Mouse (Mus musculus) frontal cortex, postnatal 25 days (tissue): ENCODE results near the gene Akt1s1.

ENCODE experiments used
- DNase-seq, 2 experiments: peaks; one replicate each; pipeline ENCODE4 v3.0.0; 2022; ENCODE audit warnings: low spot score in 2 of 2

Gene Akt1s1

DNA sequence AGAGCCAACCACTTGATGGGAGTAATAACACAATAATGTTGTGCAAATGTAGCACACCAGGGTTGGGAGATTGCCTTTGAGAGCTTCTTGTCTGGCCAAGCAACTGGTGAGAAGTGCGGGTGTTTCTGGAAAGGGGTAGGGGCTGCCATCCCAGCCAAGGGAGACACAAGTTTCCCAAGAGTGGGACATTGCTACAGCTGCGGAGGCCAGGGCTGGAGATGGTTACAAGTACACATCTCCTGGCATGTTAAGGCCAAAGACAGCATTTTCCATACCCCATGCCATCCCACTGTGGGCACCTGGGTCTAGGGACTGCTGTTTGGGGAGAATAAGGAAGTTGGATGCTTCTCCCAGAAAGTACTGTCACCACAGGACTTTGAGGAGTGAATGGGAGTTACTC lies 4.3 kb downstream of the Akt1s1 start:
- DNase-seq = no peak

DNA sequence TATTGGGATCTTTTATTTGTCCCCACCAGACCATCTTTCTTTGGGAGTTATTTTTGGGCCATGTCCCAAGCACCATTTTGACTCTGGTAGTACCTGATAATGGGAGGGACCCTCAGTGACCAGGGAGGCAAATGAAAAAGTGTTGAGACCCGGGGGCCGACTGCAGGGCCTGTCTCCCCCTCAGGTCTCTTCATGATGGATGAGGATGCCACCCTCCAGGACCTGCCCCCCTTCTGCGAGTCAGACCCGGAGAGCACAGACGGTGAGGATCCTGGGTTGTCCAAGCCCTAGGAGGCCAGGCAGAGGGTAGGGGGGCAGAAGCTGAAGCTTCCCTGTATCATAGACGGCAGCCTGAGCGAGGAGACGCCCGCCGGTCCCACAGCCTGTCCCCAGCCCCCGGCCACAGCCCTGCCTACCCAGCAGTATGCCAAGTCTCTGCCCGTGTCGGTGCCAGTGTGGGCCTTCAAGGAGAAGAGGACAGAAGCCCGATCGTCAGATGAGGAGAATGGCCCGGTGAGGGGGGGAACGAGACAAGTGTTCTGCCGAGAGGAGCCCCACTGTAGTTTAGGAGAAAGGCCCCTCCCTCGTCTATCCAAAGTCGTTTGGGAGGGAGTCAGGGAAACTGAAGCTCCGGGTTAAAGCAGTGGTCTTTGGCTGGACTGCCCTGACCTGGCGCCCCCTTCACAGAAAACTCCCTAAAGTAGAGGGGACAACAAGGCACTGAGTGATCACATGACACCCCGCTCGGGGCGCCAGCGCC lies 5.0 kb downstream of the Akt1s1 start:
- DNase-seq = no peak

DNA sequence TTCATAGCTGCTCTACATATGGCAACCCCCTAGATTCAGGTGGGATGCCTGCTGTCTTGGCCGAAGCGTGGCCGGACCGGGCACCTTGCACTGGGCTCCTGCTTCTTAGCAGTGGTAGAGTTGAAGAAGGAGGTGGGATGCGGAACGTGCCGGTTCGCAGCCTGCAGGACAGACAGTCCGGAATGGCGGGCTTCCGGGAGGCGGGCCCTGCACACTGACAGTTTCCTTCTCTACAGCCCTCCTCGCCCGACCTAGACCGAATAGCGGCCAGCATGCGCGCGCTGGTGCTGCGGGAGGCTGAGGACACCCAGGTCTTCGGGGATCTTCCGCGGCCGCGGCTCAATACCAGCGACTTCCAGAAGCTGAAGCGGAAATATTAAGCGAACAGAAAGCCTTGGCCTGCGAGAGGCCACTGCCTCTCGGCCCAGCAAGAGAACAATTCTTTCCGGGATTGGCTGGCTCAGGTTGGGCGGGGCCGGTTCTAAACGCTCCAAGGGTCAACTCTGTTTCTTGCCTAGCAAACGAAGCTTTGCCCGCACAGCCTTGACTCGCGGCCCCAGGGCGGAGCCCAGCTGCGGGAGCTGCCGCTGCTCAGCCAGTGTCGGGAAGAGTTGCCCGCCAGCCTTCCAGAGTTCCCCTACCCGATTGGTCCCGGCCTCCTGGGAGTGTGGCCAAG lies 5.7 kb downstream of the Akt1s1 start:
- DNase-seq = no peak

DNA sequence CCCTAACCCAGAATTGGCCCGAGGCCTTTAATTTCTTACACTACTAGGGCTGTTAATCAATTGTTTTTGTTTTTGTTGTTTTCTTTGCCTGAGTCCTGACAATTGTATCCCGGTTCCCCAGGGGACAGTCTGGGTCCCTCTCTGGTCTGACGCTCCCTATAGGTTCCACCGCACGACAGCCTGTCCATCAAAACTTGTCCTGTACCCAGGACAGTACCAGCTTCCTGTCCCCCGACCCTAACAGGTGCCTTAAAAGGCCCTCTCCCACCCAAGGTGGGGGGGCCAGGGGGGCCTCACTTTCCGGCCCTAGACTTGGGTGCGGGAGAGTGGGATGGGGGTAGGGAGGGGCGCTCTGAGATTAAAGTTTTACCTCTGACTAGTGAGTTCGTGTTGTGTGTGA lies 6.2 kb downstream of the Akt1s1 start:
- no peak for DNase-seq

DNA sequence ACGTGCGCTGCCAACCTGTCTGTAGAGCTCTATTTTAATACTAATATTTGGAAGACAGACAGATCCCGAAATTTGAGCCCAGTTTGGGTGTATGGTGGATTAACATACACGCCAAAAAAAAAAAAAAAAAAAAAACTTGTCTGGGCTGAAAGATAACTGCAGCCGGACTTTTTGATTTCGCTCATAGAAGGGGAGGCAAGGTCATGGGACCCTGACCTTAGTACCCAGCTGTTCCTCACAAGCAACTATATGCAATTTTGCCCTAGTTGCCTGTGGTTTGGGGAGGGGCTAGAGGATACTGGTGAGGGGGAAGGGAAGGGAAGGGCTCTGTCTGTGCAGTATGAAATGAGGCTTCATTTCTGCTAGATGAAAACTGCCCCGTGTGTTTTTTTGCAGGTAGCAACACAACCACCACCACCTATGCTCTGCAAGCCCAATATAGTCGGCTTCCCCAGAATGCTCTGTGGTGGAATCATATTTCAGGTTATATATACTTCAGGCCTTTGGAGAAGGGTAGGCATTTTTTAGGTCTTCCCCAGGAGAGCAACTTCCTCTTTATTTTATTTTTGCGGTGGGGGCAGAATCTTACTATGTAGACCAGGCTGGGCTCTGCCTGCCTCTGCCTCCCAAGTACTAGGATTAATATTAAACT lies 7.6 kb downstream of the Akt1s1 start:
- DNase-seq = no peak

DNA sequence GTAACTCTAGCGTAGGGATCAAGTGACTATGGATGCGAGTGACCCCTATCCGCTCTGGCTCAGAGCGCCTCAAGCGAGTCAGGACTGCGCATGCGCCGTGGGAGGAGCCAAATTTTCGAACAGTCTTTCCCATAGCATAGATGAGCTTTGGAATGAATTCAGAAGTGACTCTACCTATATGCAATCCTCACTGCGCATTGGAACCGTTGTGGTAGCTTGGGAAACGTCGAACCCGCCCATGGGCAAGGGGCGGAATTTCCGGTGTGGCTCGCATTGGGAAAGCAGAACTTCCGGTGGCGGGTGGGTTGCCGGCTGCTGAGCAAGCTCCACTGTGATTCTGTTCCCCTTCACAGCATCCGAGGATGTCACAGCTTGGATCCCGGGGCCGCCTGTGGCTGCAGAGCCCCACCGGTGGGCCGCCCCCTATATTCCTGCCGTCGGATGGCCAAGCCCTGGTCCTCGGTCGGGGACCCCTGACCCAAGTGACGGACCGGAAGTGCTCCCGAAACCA lies 8.3 kb downstream of the Akt1s1 start, which contains the start of gene Pnkp:
Gene Pnkp, plus strand, starts transcription at position 98 of the 511 bp plus-strand sequence.
- peak; percentile 86 to 87 for DNase-seq

DNA sequence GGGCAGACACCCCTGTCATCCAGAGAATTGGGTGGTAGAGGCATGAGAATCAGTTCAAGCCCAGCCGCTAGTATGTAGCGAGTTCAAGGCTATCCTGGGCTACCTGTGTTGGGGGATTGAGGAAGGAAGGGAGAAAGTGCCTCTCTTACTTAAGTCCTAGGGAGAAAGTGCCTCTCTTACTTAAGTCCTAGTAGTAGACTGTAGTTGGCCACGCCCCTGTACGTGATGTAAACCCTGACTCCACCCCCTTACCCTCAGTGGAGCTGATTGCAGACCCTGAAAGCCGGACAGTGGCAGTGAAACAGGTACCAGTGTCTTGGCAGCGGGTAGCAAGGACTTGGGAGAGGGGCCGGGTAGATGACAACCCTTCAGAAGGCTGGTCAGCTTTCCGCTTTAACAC lies 9.1 kb downstream of the Akt1s1 start:
- DNase-seq = no peak

DNA sequence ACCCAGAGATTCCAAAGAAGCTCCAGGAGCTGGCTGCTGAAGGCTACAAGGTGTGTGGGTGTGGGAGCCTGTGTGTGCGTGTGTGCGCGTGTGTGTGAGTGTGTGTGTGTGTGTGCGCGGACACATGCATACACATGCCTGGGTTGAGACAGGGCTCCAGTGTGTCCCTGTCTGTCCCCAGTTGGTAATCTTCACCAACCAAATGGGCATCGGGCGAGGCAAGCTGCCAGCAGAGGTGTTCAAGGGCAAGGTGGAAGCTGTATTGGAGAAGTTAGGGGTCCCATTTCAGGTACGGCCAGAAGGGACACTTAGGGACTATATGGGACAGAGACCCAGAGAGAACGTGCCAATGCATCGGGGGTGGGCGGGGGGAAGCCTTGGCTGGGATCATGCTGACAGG lies 11.1 kb downstream of the Akt1s1 start:
- no peak for DNase-seq

DNA sequence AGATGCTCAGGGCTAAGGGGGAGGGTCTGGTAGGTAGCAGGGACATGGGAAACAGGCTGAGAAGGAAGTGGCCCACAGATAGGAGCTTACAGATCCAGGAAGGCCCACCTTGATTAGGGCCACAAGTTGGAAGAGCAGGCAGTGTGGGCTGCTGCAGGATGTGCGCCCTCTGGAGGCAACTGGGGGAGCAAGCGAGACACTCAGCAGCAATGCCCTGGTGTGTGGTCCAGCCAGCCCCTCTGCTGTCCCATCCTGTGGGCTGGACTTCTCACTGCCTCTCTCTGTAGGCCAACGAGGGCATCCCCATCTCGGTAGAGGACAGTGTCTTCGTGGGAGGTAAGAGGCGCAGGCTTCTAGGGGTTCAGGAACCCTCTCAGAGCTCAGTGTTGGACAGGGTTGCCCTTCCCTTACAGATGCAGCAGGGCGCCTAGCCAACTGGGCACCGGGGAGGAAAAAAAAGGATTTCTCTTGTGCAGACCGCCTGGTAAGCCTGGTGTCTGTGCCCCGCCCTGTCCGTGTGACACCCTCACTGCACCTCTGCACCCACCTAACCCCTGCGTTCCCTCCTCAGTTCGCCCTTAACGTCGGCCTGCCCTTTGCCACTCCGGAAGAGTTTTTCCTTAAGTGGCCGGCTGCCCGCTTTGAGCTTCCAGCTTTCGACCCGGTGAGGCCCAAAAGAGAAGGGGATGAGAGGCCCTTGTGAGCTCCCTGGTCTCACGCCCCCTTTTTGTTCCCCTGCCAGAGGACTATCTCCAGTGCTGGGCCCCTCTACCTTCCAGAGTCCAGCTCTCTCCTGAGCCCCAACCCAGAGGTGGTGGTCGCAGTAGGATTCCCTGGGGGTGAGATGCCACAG lies 12.0 kb downstream of the Akt1s1 start:
- DNase-seq = no peak

DNA sequence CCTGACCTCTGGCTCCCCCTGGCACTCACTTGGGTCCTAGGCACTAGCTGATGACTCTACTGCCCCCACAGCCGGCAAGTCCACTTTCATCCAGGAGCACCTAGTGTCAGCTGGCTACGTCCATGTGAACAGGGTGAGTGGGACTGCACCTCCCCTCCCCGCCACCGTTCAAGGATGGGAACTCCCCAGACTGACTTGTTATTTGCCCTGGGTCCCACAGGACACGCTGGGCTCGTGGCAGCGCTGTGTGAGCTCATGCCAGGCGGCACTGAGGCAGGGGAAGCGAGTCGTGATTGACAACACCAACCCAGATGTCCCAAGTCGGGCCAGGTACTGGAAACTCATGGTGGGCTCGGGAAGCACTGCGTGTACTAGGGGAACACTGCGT lies 12.6 kb downstream of the Akt1s1 start:
- DNase-seq = no peak

DNA sequence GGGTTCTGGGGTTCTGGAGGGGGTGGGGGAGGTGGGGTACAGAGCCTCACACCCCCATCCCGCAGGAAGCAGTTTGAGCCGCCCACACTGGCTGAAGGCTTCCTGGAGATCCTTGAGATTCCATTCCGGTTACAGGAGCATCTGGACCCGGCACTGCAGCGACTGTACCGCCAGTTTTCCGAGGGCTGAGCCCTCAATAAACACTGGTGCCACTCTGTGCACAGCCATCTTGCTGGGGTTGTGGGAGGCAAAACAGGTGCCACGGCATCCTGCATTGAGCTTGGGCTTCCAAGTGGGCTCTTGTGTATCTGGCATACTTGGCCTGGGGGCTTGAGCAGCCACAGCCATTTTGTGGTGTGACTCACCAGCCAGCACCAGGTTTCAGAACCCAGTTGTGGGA lies 13.6 kb downstream of the Akt1s1 start:
- no peak for DNase-seq

DNA sequence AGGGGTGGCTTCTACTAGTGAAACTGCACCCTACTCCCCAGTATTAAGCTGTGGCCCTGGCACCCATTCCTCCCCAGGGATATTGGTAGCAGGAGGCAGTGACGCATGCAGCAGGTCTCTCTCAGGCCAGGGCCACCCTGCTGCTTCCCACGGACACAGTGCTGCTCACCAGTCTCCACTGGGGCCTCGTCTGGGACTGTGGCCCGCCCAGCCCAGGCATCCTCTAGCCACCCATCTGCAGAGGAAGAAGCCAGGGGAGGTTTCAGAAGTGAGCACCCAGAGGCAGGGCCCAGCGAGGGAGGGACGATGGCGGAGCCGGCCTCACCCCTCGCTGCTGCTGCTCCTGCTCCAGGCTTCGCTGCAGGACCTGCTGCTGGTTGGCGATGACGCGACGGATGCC lies 14.4 kb downstream of the Akt1s1 start:
- DNase-seq = no peak

DNA sequence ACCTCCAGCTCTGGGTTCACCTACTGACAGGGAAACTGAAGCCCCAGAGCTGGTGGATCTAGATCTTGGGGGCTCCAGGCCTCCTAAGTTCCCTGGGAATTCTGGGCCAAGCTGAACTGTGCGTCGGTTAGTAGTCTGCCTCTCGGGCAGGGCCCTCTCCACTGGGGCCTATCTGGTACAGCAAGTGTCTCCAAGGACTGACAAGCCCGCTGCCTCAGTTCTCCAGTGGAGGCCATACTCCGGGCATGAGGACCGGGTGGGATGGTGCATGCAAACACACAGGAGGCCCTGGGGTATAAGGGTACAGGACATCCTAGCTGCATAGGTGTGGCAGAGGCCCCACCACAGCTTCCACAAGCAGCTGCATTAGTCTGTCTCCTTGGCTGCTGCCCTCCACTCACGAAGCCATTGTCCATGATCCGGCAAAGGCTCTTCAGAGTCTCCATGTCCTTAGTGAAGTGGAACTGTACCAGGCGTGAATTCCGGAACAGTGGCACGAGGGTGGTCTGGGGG lies 15.2 kb downstream of the Akt1s1 start:
- no peak for DNase-seq

DNA sequence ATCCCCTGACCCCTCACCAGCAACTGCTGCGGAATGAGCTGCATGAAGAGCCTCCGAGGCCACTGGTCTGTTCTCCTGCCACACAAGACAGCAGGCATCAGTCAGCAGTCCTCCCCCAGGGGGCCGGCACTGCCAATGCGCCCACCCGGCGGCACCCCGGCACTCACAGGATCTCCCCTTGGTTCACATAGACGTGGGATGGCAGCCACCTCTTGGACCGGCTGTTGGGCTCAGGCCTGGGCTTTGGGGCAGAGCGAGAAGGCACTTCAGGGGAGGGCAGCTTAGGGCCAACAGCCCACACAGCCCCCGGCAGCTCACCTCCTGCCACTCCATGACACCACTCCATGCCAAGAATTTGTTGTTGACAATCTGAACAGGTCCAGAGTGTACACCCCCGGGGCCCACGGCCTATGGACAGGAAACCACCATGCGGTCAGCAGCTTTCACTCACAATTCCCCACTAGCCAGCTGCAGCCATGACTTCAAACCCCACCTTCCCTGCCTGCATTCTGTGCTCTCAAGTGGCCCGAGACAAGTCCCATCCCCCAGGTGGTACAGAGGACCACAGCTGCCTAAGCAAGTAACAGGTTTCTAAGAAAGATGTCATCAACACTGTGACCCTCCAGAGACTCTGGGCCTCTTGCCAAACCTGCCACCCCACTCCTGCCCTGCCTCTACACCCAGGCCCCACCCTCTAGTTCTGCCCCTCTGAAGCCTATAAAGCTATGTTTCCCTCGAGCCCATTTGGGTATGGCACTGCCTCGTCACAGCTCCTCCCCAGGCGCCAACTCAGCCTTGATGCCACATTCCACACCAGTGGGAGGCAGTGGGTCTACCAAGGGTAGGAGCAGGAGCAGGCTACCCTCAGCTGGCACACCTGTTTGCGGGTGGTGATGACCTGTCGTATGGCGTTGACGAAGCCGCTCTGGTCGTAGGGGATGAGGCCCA lies 16.1 kb downstream of the Akt1s1 start:
- no peak for DNase-seq

DNA sequence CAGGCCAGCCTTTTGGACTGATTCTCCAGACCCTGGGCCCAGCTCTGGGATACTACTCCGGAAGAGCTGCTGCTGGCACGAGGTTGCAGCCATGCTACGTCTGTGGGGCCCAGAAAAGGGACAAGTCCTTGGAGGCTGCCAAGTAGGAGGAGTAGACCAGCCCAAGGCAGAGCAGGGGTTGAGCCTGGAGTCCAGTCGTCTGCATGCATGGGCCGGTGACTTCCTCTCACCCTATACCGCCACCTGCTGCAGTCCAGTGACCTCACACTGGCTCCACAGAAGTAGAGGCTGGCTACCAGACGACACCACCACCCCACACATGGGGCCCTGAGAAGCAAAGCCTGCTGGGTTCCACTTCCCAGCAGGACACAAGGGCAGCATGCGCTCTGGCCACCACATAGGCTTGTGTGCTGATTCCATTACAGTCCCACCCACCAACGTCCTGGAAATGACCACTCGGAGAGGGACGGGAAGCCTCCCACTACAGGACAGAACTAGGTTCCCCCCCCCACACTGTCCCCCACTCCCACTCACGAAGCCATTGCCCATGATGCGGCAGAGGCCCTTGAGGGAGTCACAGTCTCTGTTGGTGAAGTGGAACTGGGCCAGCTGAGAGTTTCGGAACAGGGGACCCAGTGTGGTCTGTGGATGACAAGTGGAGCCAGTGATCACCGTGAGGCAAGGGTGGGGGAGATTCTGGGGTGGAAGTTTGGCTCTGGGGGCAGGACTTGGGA lies 17.7 kb downstream of the Akt1s1 start:
- no peak for DNase-seq

DNA sequence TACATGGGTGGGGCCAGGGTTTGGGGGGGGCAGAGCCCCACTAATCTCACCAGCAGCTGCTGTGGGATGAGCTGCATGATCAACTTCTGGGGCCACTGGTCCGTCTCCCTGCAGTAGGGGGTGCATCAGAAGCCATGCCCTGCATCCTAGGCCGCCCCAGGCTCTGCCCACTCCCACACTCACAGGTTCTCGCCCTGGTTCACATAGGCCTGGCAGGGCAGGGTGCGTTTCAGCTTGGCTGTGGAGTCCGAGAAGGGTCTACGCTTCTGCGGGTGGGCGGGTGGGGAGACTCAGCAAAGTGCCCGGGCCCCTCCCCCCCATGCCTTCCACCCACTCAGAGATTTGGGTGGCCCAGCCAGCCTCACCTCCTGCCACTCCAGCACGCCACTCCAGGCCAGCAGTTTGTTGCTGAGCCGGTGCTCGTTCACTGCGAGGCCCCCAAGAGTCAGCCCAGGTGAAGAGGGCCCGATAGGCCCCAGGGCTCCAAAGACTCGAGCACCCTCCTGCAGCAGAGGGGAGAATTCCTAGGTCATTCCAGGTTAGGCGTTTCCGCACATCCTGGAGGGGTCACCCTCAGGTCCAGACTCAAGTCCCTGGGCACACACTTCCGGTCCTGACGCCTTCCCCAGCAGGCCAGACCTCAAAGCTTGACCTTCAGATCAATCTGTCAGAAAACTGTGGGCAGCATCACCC lies 18.4 kb downstream of the Akt1s1 start:
- no peak for DNase-seq

DNA sequence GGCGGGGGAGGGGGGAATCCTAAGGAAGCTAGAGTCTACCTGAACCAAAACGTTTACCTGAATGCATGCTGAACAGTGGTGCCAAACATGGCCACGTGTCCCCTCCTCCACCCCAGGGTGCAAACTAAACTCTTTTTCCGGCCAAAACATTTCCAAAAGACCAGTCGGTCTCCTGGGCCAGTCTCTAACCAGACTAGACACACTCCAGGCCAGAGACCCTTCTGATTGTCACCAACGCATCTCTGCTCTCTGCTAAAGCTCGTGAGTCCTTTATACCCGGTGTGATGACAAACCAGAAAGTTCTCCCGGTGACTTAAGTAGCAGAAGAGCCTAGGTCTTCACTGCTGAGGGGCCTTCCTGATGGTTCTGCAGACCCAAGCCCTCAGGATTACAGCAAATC lies 19.0 kb downstream of the Akt1s1 start:
- no peak for DNase-seq

DNA sequence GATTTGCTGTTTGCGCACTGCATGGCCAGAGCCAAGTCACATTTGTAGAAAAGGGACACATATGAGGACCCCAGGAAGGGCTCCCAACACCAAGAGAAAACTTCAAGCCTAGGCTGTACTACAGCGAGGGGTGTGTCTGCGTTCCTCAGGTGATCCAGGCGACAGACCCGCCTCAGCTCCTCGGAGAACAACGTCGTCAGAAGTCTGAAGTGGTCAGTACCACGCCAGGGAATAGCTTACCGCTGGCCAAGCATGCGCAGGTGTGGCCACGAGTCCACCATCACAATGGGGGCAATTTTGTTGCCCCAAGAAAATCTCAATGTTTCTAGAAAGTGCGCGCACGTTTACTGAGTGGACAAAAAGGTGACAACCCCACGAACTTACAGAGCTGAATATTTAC lies 19.7 kb downstream of the Akt1s1 start:
- no peak for DNase-seq
